Mouse (Mus musculus): ENCODE data around the gene Katna1.

DNA sequence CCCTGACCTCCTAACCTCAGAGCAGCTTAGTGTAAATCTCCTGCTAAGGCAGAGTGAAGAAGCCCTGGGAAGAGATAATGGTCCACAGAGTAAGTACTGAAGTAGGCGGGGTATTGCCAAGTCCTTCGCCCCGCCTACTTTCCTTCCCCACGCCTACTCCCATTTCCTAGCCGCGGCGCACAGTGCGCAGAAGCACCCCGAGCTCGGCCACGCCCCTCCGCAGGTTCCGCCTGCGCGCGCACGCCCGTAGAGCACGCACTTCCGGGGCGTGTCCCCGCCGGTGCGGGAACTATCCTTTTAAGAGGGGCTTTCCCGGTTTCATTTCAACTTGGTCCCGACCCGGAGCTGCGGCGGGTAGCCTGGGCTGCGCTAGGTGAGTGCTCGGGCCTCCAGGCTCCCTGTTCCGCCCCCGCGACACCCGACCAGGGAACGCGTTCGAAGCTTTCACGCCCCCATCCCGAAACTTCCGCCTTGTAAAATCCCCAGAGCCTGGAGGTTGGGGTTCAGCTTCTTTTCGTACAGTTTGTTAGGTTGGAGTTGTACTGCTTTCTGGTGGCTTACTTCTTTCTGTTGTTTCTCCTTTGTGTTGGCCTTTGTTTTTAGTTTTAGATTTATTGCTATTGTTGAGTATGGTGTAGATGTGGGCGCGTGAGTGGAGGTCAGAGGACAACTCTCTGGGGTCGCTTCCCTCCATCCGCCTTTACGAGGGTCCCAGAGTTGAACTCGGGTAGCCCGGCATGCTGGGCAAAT lies at the start of gene Katna1:
- TF ChIP-seq POLR2A (IDR thresholded peaks at IDR 0.05; ENCODE audit: borderline replicate concordance, extremely low read depth, insufficient read depth, insufficient read length, poor library complexity, severe bottlenecking), result peak; percentile 69; the same call in 1 of the 2 replicates
- no peak for TF ChIP-seq CTCF (IDR thresholded peaks at IDR 0.05; ENCODE audit: borderline replicate concordance, extremely low read depth, insufficient read depth, insufficient read length)
